Mouse (Mus musculus) hindbrain, embryonic 15.5 days (tissue): ENCODE measurements around the gene Slpi. TPM values are rescaled to one million over a fixed set of nuclear protein-coding genes. Genes with fewer than 3 reads are reported as not detected.

Experiments
- ATAC-seq: fragments of 200-750 bp; cut with Nextera tagmentation; 2 replicates; pipeline ENCODE4 v1.8.0; 2017; ENCODE audit warnings: low read depth, moderate number of reproducible peaks, moderate TSS enrichment; ENCODE audit not compliant: low FRiP score
- H3K27ac ChIP-seq: fragments of 300-500 bp; sonication (generic); replicated peaks from 2 replicates; pipeline ENCODE4 v1.5.1; 2015; ENCODE audit warnings: mild to moderate bottlenecking, inconsistent platforms
- H3K27me3 ChIP-seq: fragments of 300-500 bp; sonication (generic); 2 replicates; pipeline ENCODE4 v1.6.1; 2015; ENCODE audit warnings: control low read depth, inconsistent platforms
- H3K36me3 ChIP-seq: fragments of 300-500 bp; sonication (generic); 2 replicates; pipeline ENCODE4 v1.6.1; 2015; ENCODE audit warnings: control low read depth, inconsistent platforms
- H3K4me1 ChIP-seq: fragments of 300-500 bp; sonication (generic); replicated peaks from 2 replicates; pipeline ENCODE4 v1.6.1; 2015; ENCODE audit warnings: control low read depth, inconsistent platforms
- H3K4me2 ChIP-seq: fragments of 300-500 bp; sonication (generic); 2 replicates; pipeline ENCODE4 v1.6.1; 2015; ENCODE audit warnings: moderate library complexity, mild to moderate bottlenecking, inconsistent platforms
- H3K4me3 ChIP-seq: fragments of 300-500 bp; sonication (generic); 2 replicates; pipeline ENCODE4 v1.5.1; 2015; ENCODE audit warnings: mild to moderate bottlenecking, inconsistent platforms
- H3K9ac ChIP-seq: fragments of 300-500 bp; sonication (generic); 2 replicates; pipeline ENCODE4 v1.6.1; 2015; ENCODE audit warnings: inconsistent platforms
- H3K9me3 ChIP-seq: fragments of 300-500 bp; sonication (generic); 2 replicates; pipeline ENCODE4 v1.6.1; 2016; ENCODE audit warnings: control low read depth, inconsistent platforms
- WGBS: fragments of 180-500 bp; shearing (Covaris S2); methylation state at CpG from one replicate; pipeline ENCODE4 v1.1.7; 2015; 5-methylcytosine and 5-hydroxymethylcytosine counted together
- polyA plus RNA-seq: library from polyadenylated mRNA; unstranded; fragments of >200 nt; fragmentation: Nextera tagmentation; extraction: Ambion mirVana; gene quantifications from 2 replicates; pipeline ENCODE4 v1.2.1, GENCODE M21; 2015

Slpi gene
- polyA plus RNA-seq, 1 experiment from 2014 or later, result 0.65 TPM

DNA sequence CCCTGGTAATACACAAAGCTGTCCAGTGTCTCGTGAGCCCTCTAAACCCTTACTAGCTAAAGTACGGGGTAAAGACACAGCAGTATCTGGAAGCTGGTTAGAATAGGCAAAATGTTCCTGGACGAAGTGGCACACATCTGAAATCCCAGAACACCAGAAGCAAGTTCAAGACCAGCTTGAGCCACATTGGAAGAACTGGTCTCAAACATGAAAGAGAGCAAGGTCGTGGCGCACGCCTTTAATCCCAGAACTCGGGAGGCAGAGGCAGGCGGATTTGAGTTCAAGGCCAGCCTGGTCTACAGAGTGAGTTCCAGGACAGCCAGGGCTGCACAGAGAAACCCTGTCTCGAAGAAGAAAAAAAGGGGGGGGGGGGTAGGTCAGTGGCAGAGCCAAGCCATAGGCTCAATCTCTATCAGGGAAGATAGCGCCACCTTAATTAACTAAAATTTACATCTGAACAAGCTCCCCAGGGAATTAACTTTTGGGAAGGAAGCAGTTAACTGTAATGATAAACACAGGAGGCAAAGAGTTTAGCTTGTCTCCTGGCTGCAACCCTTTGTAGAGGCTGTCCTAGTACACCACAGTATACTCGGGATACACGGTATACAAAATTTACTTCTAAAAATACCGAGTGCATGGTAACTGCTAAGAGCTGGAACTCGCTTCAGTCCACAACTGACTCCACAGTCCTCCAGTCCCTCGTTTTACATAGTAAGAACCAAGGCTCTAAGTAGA, 41.2 kb upstream of the Slpi start:
- no peak for ATAC-seq
- no peak overlapping the region for H3K4me2 ChIP-seq
- 50% methylated on average over 15 of the region's 15 CpGs for WGBS

DNA sequence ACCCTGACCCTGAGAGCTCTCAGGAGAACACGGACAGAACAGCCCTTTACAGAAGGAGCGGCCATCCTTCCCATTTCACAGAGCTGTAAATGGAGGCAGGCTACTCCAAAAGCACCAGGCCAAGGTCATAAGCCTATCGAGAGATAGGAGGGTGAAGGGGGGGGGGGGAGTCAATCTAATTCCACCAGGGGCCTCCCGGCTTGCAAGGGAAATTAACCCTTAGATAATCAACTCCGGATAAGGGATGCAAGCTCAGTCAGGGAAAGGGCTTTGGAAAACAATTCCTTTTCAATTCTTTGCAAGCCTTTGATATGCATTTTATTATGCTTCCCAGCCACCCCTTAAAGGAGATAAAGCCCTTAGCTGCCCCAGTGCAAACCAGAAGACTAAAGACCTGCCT, 39.6 kb upstream of the Slpi start:
- H3K4me3 ChIP-seq, result no peak overlapping the region
- H3K9me3 ChIP-seq, result no peaks in the 10 kb centered on the region
- H3K36me3 ChIP-seq, result no peaks in the 10 kb centered on the region
- H3K27ac ChIP-seq, result no peak overlapping the region
- H3K27me3 ChIP-seq, result no peaks in the 10 kb centered on the region
- H3K4me1 ChIP-seq, result no peaks in the 10 kb centered on the region
- H3K9ac ChIP-seq, result no peak overlapping the region
- WGBS, result 45% methylated on average over 5 of the region's 5 CpGs
- H3K4me2 ChIP-seq, result no peak overlapping the region
- ATAC-seq, result no peak

More for the DNA sequence above, 41.2 kb upstream of the Slpi start:
- H3K36me3 ChIP-seq, result no peaks in the 10 kb centered on the region
- H3K4me1 ChIP-seq, result no peaks in the 10 kb centered on the region
- no peak overlapping the region for H3K4me3 ChIP-seq
- no peaks in the 10 kb centered on the region for H3K9me3 ChIP-seq
- no peaks in the 10 kb centered on the region for H3K27me3 ChIP-seq
- no peak overlapping the region for H3K9ac ChIP-seq
- H3K27ac ChIP-seq, result no peak overlapping the region

DNA sequence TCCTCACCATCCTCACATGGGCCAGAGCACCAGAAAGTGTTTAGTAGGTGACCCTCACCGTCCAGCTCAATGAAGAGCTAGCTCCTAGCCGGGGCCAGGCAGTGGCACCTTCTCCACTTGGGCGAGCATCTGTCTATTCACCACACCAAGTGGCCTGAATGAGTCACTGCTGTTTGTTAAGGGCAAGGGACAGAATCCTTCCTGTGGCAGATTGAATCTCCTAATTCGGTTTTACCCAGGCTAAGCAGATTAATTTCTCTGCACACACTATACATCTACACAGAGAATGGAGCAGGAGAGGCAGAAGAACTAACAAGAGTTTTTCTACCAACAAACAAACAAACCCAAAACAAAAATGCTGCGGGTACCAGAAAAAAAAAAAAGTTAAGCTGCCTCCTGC, 38.1 kb upstream of the Slpi start:
- no peaks in the 10 kb centered on the region for H3K4me1 ChIP-seq
- no peaks in the 10 kb centered on the region for H3K9me3 ChIP-seq
- no peak overlapping the region for H3K4me2 ChIP-seq
- no peak overlapping the region for H3K27ac ChIP-seq
- WGBS, result 92% methylated on average over 5 of the region's 5 CpGs
- H3K9ac ChIP-seq, result no peak overlapping the region
- H3K36me3 ChIP-seq, result no peaks in the 10 kb centered on the region
- no peak for ATAC-seq
- H3K4me3 ChIP-seq, result no peak overlapping the region
- no peaks in the 10 kb centered on the region for H3K27me3 ChIP-seq

DNA sequence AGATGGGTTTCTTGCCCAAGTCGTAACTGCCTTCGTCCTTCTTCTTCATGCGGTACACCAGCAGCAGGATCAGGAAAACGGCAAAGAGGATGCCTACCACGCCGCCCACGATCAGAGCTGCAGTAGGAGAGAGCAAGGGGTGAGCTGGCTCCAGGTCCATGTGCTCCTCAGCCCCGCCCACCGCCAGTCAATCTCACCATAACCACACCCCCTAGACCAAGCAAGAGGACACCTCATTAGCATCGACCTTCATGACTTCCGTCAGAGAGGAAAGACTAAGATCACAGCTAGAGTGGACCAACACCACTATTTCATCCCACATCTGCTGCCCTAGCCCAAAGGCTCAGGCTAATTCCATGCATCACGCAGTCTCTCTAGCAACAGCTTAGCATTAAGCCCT, 37.2 kb upstream of the Slpi start:
- Histone ChIP-seq H3K4me2 (no peak overlapping the region), H3K9me3 (no peaks in the 10 kb centered on the region), H3K27ac (no peak overlapping the region), H3K4me3 (no peak overlapping the region), H3K4me1 (no peaks in the 10 kb centered on the region), H3K27me3 (no peaks in the 10 kb centered on the region), H3K36me3 (no peaks in the 10 kb centered on the region), H3K9ac (no peak overlapping the region)
- ATAC-seq, result no peak
- 31% methylated on average over 12 of the region's 12 CpGs for WGBS

DNA sequence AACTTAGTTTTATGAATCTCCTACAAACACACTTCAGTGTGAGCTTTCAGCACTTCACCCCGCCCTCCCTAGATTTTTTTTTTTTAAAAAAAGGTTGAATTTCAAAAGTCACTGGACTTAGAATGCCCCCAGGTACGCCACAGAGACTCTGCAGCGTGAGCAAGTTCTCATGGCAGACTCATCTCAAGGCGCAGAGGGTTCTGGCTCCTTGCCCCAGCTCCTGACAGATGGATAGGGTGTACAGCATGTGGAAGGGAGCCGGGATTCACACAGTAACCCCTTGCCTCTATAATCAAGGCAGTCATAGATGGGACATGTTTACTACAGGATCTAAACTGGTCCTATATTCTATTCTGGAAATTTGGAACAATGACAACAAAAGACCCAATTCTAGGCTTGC, 36.5 kb upstream of the Slpi start:
- WGBS, result 92% methylated on average over 5 of the region's 5 CpGs
- no peak for ATAC-seq
- no peaks in the 10 kb centered on the region for H3K4me1 ChIP-seq

DNA sequence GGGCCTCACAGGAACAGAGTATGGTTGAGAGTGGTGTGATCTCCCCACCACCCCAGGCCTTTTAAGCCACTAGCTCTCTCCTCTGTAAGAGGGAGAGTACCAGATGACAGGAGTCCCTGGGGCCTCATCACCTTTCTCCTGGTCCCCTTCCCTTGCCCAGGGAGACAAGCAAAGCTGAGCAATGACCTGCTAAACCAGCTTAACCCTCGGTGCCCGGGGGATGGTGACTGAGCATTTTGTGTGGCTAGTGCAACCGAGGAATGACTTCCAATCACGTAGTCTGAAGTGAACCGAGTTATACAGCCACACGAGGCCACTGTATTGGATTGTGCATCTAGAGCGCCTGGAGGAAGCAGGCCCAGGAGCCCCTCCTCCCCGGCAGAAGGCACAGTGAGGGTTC, 35.5 kb upstream of the Slpi start:
- no peak overlapping the region for H3K9ac ChIP-seq
- 92% methylated on average over 8 of the region's 8 CpGs for WGBS
- H3K9me3 ChIP-seq, result no peaks in the 10 kb centered on the region
- ATAC-seq, result no peak
- H3K27ac ChIP-seq, result no peak overlapping the region
- no peaks in the 10 kb centered on the region for H3K4me1 ChIP-seq
- H3K27me3 ChIP-seq, result no peaks in the 10 kb centered on the region
- H3K4me3 ChIP-seq, result no peak overlapping the region
- H3K4me2 ChIP-seq, result no peak overlapping the region
- no peaks in the 10 kb centered on the region for H3K36me3 ChIP-seq

More for the DNA sequence above, 36.5 kb upstream of the Slpi start:
- Histone ChIP-seq H3K27ac (no peak overlapping the region), H3K4me3 (no peak overlapping the region), H3K36me3 (no peaks in the 10 kb centered on the region), H3K4me2 (no peak overlapping the region), H3K9ac (no peak overlapping the region), H3K9me3 (no peaks in the 10 kb centered on the region), H3K27me3 (no peaks in the 10 kb centered on the region)

DNA sequence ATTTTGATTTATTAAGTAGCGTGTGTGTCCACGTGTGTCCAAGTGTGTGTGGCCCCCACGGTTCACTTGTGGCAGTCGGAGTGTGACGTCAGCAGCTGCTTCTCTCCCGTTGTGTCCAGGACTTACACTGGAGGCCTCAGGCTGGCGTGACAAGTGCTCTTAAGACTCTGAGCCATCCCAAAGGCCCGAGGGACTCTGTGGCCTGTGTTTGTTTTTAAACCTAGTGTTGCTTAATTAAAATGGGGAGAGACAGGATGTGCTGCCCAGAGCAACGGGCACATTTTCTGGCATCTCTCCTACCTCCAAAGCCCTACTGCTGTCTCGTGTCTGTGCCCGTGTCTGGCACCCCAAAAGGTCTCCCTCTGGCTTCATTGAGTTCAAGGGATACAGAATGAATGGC, 34.6 kb upstream of the Slpi start:
- Histone ChIP-seq H3K9me3 (no peaks in the 10 kb centered on the region), H3K27me3 (no peaks in the 10 kb centered on the region), H3K9ac (no peak overlapping the region), H3K36me3 (no peaks in the 10 kb centered on the region), H3K4me2 (no peak overlapping the region), H3K27ac (no peak overlapping the region), H3K4me1 (no peaks in the 10 kb centered on the region), H3K4me3 (no peak overlapping the region)
- WGBS, result 89% methylated on average over 11 of the region's 11 CpGs
- ATAC-seq, result no peak

DNA sequence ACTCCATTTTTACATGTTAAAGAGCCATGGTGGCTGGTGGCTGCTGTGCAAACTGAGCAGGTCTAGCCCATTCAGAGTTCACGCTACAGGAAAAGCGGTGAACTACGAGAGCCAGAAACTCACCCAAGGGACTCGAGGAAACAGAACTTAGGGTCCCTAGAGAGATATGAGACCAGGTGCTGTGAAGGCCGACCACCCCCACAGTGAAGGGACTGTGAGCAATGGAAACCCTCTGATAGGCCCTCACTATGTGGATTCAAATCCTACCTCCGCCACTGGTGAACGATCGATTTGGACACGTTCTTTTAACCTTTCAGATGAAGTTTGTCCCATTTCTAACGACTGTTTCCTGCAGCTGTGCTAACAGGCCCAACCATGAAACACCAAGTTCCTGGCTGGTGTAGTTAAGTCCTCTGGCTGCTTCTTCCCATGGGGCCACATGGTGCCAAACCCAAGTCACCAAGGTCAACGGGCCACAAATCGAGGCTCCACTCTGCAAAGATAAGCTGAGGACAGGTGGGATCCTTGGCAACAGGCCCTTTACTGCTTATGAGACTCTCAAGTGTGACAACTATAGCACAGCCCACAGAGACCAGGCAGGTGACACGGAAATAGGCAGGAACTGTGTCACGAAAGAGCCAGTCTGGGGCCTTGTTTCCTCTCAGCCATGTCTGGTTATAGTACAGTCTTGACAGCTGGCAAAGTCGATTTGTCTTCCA, 33.9 kb upstream of the Slpi start:
- no peak overlapping the region for H3K27ac ChIP-seq
- H3K4me2 ChIP-seq, result no peak overlapping the region
- no peaks in the 10 kb centered on the region for H3K9me3 ChIP-seq
- H3K27me3 ChIP-seq, result no peaks in the 10 kb centered on the region
- H3K36me3 ChIP-seq, result no peaks in the 10 kb centered on the region
- no peaks in the 10 kb centered on the region for H3K4me1 ChIP-seq
- no peak for ATAC-seq
- no peak overlapping the region for H3K9ac ChIP-seq
- no peak overlapping the region for H3K4me3 ChIP-seq
- WGBS, result 90% methylated on average over 15 of the region's 15 CpGs

DNA sequence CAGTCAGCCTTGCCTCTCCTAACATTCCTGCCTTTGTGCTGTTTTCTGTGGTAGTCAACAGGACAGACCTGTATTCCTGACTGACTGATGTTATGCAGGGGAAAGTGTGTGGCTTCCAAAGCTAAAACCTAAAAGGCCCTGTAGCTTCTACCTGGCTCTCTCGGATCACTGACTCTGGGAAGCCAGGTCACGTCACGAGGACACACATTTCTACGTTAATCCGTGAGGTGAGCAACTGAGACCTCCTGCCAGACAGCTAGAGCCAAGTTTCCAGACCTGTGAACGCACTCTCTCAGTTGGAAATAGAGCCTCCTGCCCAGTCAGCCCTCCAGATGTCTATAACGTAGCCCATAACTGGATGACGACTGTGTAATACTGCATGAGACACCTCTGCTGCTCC, 33.1 kb upstream of the Slpi start:
- WGBS, result 86% methylated on average over 8 of the region's 8 CpGs
- H3K36me3 ChIP-seq, result no peaks in the 10 kb centered on the region
- ATAC-seq, result no peak

DNA sequence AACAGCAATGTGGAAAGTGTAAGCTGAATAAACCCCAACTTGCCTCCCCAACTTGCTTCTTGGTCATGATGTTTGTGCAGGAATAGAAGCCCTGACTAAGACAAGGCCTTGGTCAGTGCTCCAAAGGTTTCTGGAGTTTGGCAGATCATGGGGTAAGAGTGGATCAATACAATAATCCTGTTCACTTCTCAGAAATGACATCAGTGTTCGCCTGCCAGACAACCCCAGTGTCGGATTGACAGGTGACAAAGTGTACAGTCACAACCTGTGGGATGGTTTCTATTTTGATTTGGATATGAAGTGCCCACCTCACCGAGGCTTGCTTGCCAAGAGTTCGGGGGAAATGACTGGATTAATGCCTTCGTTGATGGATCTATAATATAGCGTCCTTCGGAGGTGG, 32.4 kb upstream of the Slpi start:
- no peaks in the 10 kb centered on the region for H3K9me3 ChIP-seq
- no peak for ATAC-seq
- H3K27me3 ChIP-seq, result no peaks in the 10 kb centered on the region; the same call in 1 of the 2 replicates
- no peak overlapping the region for H3K9ac ChIP-seq
- no peak overlapping the region for H3K27ac ChIP-seq
- H3K4me2 ChIP-seq, result no peak overlapping the region
- no peak overlapping the region for H3K4me3 ChIP-seq
- no peaks in the 10 kb centered on the region for H3K4me1 ChIP-seq
- no peaks in the 10 kb centered on the region for H3K36me3 ChIP-seq
- WGBS, result 95% methylated on average over 7 of the region's 7 CpGs

More for the DNA sequence above, 33.1 kb upstream of the Slpi start:
- Histone ChIP-seq H3K4me1 (no peaks in the 10 kb centered on the region), H3K9me3 (no peaks in the 10 kb centered on the region), H3K4me2 (no peak overlapping the region), H3K4me3 (no peak overlapping the region), H3K27ac (no peak overlapping the region), H3K27me3 (no peaks in the 10 kb centered on the region; the same call in 1 of the 2 replicates), H3K9ac (no peak overlapping the region)

DNA sequence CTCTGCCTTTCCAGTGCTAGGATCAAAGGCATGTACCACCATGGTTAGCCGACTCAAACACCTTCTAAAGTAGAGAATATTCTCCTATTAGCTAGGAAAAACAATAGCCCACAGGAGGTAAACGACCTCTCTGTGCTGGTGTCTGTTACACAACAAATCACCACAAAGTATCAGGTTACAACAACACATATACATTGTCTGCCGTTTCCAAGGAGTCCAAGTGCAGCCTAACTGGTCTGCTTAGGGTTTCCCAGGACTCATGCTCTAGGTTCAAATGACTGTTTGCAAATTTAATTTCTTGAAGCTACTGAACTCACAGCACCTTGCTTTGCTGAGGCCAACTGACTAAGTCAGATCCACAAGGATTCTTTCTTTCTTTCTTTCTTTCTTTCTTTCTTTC, 30.6 kb upstream of the Slpi start:
- no peak overlapping the region for H3K9ac ChIP-seq
- ATAC-seq, result no peak
- no peaks in the 10 kb centered on the region for H3K4me1 ChIP-seq
- no peak overlapping the region for H3K27ac ChIP-seq
- no peaks in the 10 kb centered on the region for H3K9me3 ChIP-seq
- no peak overlapping the region for H3K4me3 ChIP-seq
- WGBS, result 9% methylated on average over 3 of the region's 3 CpGs
- H3K4me2 ChIP-seq, result no peak overlapping the region
- peaks cover 3% of the 10 kb centered on the region; the same call in 1 of the 2 replicates for H3K27me3 ChIP-seq
- H3K36me3 ChIP-seq, result no peaks in the 10 kb centered on the region

DNA sequence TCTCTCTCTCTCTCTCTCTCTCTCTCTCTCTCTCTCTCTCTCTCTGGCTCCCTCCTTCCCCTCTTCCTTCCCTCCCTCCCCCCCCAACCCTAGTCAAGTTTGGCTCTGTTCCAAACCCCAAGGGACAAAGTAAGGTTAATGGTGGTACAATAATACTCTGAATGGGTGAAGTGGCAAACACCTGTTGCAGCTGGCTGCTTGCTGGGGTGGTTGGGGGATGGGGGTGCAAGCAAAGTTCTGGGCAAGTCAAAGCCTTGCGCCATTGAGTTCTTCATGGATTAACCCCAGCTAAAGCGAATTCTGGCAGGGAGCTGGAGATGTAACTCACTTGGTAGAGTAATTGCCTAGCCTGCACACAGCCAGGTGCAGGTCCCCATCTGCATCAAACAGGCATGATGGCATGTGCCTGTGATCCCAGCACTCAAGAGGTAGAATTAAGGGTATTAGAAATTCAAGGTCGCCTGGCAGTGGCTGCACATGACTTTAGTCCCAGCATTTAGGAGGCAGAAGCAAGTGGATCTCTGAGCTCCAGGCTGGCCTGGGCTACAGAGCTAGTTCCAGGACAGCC, 29.5 kb upstream of the Slpi start:
- 37% methylated on average over 3 of the region's 3 CpGs for WGBS
- H3K4me3 ChIP-seq, result no peak overlapping the region

More for the DNA sequence above, 29.5 kb upstream of the Slpi start:
- H3K36me3 ChIP-seq, result no peaks in the 10 kb centered on the region
- ATAC-seq, result no peak
- no peak overlapping the region for H3K4me2 ChIP-seq
- H3K9ac ChIP-seq, result no peak overlapping the region
- H3K27ac ChIP-seq, result no peak overlapping the region
- peaks cover 3% of the 10 kb centered on the region; the same call in 1 of the 2 replicates for H3K27me3 ChIP-seq
- 0 out of 2 replicates have a peak, but pooled peaks cover 4% of the 10 kb centered on the region for H3K4me1 ChIP-seq
- H3K9me3 ChIP-seq, result no peaks in the 10 kb centered on the region
